Mouse (Mus musculus): ENCODE data around the gene Cdk7.

DNA sequence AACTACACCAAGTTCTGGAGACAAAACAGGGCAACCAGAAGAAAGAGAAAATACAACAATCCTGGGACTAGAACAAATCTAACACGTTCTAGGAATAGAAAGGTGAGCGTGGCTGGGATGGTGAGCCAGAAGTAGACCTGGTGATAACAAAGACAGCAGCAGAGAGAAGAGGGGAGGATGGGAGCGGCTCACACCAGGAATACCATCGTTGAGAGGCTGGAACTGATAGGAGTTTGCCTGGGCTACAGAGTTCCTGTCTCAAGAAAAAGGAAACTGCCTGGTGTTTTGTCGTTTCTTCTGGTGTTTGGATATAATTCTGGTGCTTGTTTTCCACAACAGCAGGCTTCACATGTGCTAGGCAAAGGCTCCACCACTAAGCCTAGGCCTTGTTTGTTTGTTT lies 2.7 kb downstream of the Cdk7 start:
- TF ChIP-seq MAFK (IDR thresholded peaks at IDR 0.05; ENCODE audit: insufficient replicate concordance, low read length) (no peak), CTCF (conservative IDR thresholded peaks at IDR 0.05 in 1 of 2, IDR thresholded peaks at IDR 0.05 in 1 of 2; ENCODE audit: low read depth in 2 of 2, low read length in 2 of 2) (no peak), GABPA (IDR thresholded peaks at IDR 0.05; ENCODE audit: insufficient replicate concordance, low read depth, low read length) (no peak)

Data from CH12.LX (cell line).